Mouse (Mus musculus) brain, embryonic 14.5 days (tissue): ENCODE measurements at regions not wholly inside any gene's neighbourhood (a gene's known extent, or its start where the extent isn't known, plus 50 kb on each side); places are given as distances from the start of the nearest gene placed in this dataset.

Source experiments
- CTCF ChIP-seq: fragments of 200-500 bp; IDR thresholded peaks from 2 replicates; pipeline ENCODE4 v1.5.1; 2012; ENCODE audit warnings: inconsistent platforms, mild to moderate bottlenecking, moderate library complexity, borderline replicate concordance; ENCODE audit not compliant: insufficient read depth, insufficient read length; ENCODE audit errors: extremely low read depth
- POLR2A ChIP-seq: fragments of 200-500 bp; IDR thresholded peaks from 2 replicates; pipeline ENCODE4 v1.6.1; 2012; ENCODE audit warnings: mild to moderate bottlenecking, inconsistent platforms, borderline replicate concordance; ENCODE audit not compliant: poor library complexity, insufficient read depth, insufficient read length, severe bottlenecking; ENCODE audit errors: extremely low read depth

DNA sequence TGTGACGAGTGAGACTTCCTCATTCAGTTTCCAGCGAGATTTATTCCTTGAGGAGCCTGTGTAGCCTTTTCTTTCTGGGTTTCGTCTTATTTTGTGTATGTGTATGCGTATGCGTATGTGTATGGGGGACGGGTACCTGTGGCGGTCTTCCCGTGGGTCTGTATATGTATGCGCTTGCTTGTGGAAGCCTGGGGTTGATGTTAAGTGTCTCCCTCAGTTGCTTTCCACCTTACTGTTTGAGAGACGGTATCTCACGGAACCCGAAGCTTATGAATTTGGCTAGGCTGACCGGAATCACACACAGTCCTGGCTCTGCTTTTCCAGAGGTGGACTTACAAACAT is 87.1 kb downstream of the Ankrd50 start:
- TF ChIP-seq CTCF (no peak), POLR2A (no peak)
